Comparison of ENCODE assay signal across 8 mouse cellular contexts in the genomic region with DNA sequence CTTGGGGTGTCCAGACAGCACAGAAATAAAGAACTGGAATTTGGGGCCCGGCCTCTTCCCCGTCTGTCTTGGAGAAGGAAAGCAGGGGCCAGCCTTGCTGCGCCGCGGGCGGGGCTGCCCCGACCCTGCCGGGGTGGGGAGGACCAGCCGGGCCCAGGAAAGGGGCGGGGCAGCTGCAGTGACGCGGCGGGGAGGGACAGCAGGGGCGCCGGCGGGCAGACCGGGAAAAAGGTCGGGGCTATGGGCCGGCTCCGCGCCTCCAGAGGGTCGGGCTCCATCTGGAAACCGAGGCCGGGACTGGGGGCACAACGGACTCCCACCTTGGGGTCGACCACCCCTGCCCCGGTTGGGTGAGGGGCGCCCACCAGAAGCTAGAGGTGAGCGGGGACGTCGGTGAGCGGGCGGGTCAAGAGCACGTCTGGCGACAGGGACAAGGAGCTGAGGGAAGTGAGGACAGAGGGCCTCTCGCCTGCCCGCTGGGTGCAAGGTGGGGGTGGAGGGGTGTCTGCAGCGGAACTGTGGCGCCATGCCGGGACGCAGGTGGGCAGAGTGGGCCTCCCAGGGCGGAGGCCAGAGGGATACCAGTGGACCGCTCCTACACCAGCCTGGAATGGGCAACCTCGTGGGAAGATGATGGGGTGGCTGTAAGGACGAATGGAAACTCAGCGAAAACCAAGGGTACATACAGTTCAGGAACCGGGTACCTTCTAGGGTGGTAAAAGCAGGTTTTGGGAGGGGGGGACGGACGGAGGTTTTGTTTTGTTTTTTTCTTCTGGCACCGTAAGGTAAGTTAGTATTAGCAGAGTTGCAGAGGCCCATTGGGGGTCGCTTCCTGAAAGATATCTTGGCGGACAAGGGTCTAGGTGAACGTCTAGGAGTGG. TPM values are rescaled to one million over a fixed set of nuclear protein-coding genes. Genes with fewer than 3 reads are reported as not detected.
A peak's percentile ranks its signal among the peaks of the same experiment; 100 is the strongest.
DNase-seq lines count a peak whose midpoint lies in the region; ATAC-seq and TF ChIP-seq lines count a peak whose summit lies in the region.

A gene (plus strand): TSS at position 162 of the 881 bp plus-strand sequence.

- no peak for TF ChIP-seq EP300 in MEL (IDR thresholded peaks at IDR 0.05; ENCODE audit: low read depth in 1 of 2, low read length in 2 of 2)

- peaks cover 0 to 13% of the 10 kb centered on the region in 2 experiments; a peak in 2 of 4 replicates for H3K36me3 ChIP-seq in MEL (ENCODE audit: control insufficient read depth in 1 of 2, insufficient read depth in 2 of 2, low read length in 2 of 2)
- H3K36me3 ChIP-seq in hindbrain, embryonic 15.5 days = peaks cover 3% of the 10 kb centered on the region; the same call in 1 of the 2 replicates
- peaks cover 54% of the 10 kb centered on the region for H3K36me3 ChIP-seq in megakaryocyte, embryonic 14.5 days (replicated peaks; ENCODE audit: low read length)

- peaks cover 8% of the 10 kb centered on the region for H3K79me2 ChIP-seq in MEL (ENCODE audit: control insufficient read depth, insufficient read depth, low read length, poor library complexity)

- peak within 1 kb of the TSS; percentile 74 to 99 for H3K4me3 ChIP-seq in MEL (ENCODE audit: control insufficient read depth in 1 of 2, insufficient read depth in 1 of 2, low read depth in 2 of 2, low read length in 2 of 2)
- peak within 1 kb of the TSS; percentile 69 for H3K4me3 ChIP-seq in hindbrain, embryonic 15.5 days
- H3K4me3 ChIP-seq in megakaryocyte, embryonic 14.5 days (replicated peaks) = peak within 1 kb of the TSS; percentile 100

- H3K27me3 ChIP-seq in MEL (ENCODE audit: control insufficient read depth in 1 of 2, insufficient read depth in 2 of 2, low read length in 2 of 2) = no peaks in the 10 kb centered on the region
- H3K27me3 ChIP-seq in hindbrain, embryonic 15.5 days = no peaks in the 10 kb centered on the region
- H3K27me3 ChIP-seq in megakaryocyte, embryonic 14.5 days (replicated peaks) = no peaks in the 10 kb centered on the region

- TF ChIP-seq CTCF in MEL (IDR thresholded peaks at IDR 0.05 in 2 of 3, conservative IDR thresholded peaks at IDR 0.05 in 1 of 3; ENCODE audit: control insufficient read depth in 1 of 3, insufficient read depth in 1 of 3, low read depth in 2 of 3, low read length in 3 of 3, poor library complexity in 1 of 3, severe bottlenecking in 1 of 3) = no peak

- no peak for TF ChIP-seq RAD21 in MEL (IDR thresholded peaks at IDR 0.05; ENCODE audit: low read depth, low read length)

- WGBS in hindbrain, embryonic 15.5 days = 1% methylated on average over 53 of the region's 53 CpGs

- peak within 1 kb of the TSS; percentile 44 for H3K27ac ChIP-seq in MEL (ENCODE audit: control insufficient read depth, low read depth, low read length)
- H3K27ac ChIP-seq in hindbrain, embryonic 15.5 days (replicated peaks) = peak within 1 kb of the TSS; percentile 78

- peak within 1 kb of the TSS; percentile 80 for H3K4me2 ChIP-seq in hindbrain, embryonic 15.5 days

- peak within 1 kb of the TSS; percentile 74 for H3K9ac ChIP-seq in MEL (ENCODE audit: control insufficient read depth, low read depth, low read length, poor library complexity, severe bottlenecking)
- H3K9ac ChIP-seq in hindbrain, embryonic 15.5 days = peak within 1 kb of the TSS; percentile 68

- intact Hi-C loops in left cerebral cortex, postnatal 14 days (cut with DNase I) = loop anchor here (2.0 to 5.0 kb wide), 2 partner anchors 53 to 129 kb away; a partner anchor contains a TSS

- ATAC-seq in hindbrain, embryonic 15.5 days (ENCODE audit: low FRiP score, low read depth) = no peak

- peak; percentile 76 for DNase-seq in MEL (ENCODE audit: low read depth, low spot score)
- DNase-seq in cerebellum, adult 8-10 months = peak; percentile 74
- peak; percentile 44 to 61 for DNase-seq in gastrocnemius, adult 8-10 months (ENCODE audit: low spot score in 2 of 2)
- DNase-seq in left cerebral cortex, postnatal 14 days (ENCODE audit: low spot score in 2 of 2) = peak; percentile 17 to 52
- peak; percentile 79 for DNase-seq in spleen, adult 12 weeks (ENCODE audit: low spot score)
- DNase-seq in c-Kit-positive CD71-positive TER-119-positive erythroid progenitor cells, embryonic 14.5 days (ENCODE audit: low spot score) = no peak

- H3K4me1 ChIP-seq in MEL (ENCODE audit: control insufficient read depth in 1 of 2, insufficient read depth in 2 of 2, low read length in 2 of 2) = peaks cover 0 to 21% of the 10 kb centered on the region in 2 experiments; a peak in 3 of 4 replicates
- H3K4me1 ChIP-seq in hindbrain, embryonic 15.5 days (replicated peaks) = peaks cover 65% of the 10 kb centered on the region
- H3K4me1 ChIP-seq in megakaryocyte, embryonic 14.5 days = peaks cover 74% of the 10 kb centered on the region

- H3K9me3 ChIP-seq in MEL (replicated peaks; ENCODE audit: insufficient read depth, low read length) = no peaks in the 10 kb centered on the region
- no peaks in the 10 kb centered on the region for H3K9me3 ChIP-seq in hindbrain, embryonic 15.5 days
- H3K9me3 ChIP-seq in megakaryocyte, embryonic 14.5 days = no peaks in the 10 kb centered on the region

- TF ChIP-seq POLR2A in MEL (IDR thresholded peaks at IDR 0.05; ENCODE audit: control insufficient read depth in 1 of 2, insufficient read depth in 1 of 2, low read depth in 1 of 2, low read length in 2 of 2, poor library complexity in 1 of 2) = peak in 1 of 2 experiments; percentile 78; a peak in 3 of 4 replicates

TF ChIP-seq in MEL, 35 proteins besides CTCF, POLR2A, EP300 and RAD21:
- TF ChIP-seq HCFC1 (IDR thresholded peaks at IDR 0.05; ENCODE audit: low read depth, low read length) (peak; percentile 17; the same call in 1 of the 2 replicates), MXI1 (IDR thresholded peaks at IDR 0.05; ENCODE audit: low read depth, low read length) (peak; percentile 12), TBP (IDR thresholded peaks at IDR 0.05; ENCODE audit: low read depth, low read length) (no peak), SMC3 (IDR thresholded peaks at IDR 0.05; ENCODE audit: low read depth, low read length) (peak; percentile 21; the same call in 1 of the 2 replicates), NELFE (IDR thresholded peaks at IDR 0.05; ENCODE audit: low read depth, low read length) (peak; percentile 34; the same call in 1 of the 2 replicates), SIN3A (IDR thresholded peaks at IDR 0.05; ENCODE audit: low read length) (peak; percentile 29), ELF1 (IDR thresholded peaks at IDR 0.05; ENCODE audit: low read depth, low read length) (no peak), RCOR1 (IDR thresholded peaks at IDR 0.05; ENCODE audit: low read depth, low read length) (no peak), MAZ (IDR thresholded peaks at IDR 0.05; ENCODE audit: low read depth, low read length) (0 out of 2 replicates have a peak, but pooled peaks have one; percentile 22)

RNA-seq across cellular contexts. Expression of the gene that starts here (rescaled TPM):
- total RNA-seq in MEL (2012; rRNA removed) = 18.4 and 25.3 TPM in 2 replicates
- 10 to 100 TPM in 1 of 2 experiments, not detected in 1; 51.2 TPM for polyA plus RNA-seq in MEL (2012; ENCODE audit: insufficient read depth in 1 of 2, insufficient read length in 2 of 2, low read depth in 1 of 2, low replicate concordance in 2 of 2, missing spikeins in 1 of 2)
- 1 to 10 TPM; 1.1 to 3.3 (median 2.4) TPM for total RNA-seq in gastrocnemius, adult 8-10 months (2022)
- polyA plus RNA-seq in hindbrain, embryonic 15.5 days (2015; fragmentation: Nextera tagmentation; extraction: Ambion mirVana) = 74.3 and 81.1 TPM in 2 replicates
- total RNA-seq in left cerebral cortex, postnatal 14 days (2021) = 100 to 1,000 TPM; 225 to 226 TPM
- 122 and 153 TPM in 2 replicates for polyA plus RNA-seq in megakaryocyte, embryonic 14.5 days (2012; ENCODE audit: insufficient read depth, low replicate concordance)
